Mouse (Mus musculus): ENCODE results near the gene Zic1. TPM values are rescaled to one million over a fixed set of nuclear protein-coding genes. Genes with fewer than 3 reads are reported as not detected.

Zic1 gene
- polyA plus RNA-seq, 1 experiment from 2014 or later, result 0.61 TPM

- Histone ChIP-seq H3K4me1 (peaks cover 8% of the 10 kb centered on the region), H3K9ac (no peak overlapping the region), H3K9me3 (replicated peaks) (no peaks in the 10 kb centered on the region), H3K4me2 (replicated peaks) (peak overlapping the region; percentile 51), H3K27ac (replicated peaks) (no peak overlapping the region), H3K36me3 (no peaks in the 10 kb centered on the region), H3K27me3 (peaks cover 89% of the 10 kb centered on the region), H3K4me3 (replicated peaks) (peak overlapping the region; percentile 27)
- WGBS, result under 1% methylated on average over 35 of the region's 35 CpGs
- no peak for ATAC-seq (ENCODE audit: insufficient number of reproducible peaks, low FRiP score, low TSS enrichment, low read depth)
These were observed 9.8 kb downstream of the Zic1 start for GRCm38 (mm10) chr9:91355629-91356352.

GRCm38 (mm10) chr9:91355270-91355589, 10.4 kb downstream of the Zic1 start:
- Histone ChIP-seq H3K4me2 (replicated peaks) (peak overlapping the region; percentile 51), H3K4me1 (peaks cover 8% of the 10 kb centered on the region), H3K9ac (no peak overlapping the region), H3K27ac (replicated peaks) (no peak overlapping the region), H3K27me3 (peaks cover 90% of the 10 kb centered on the region), H3K36me3 (no peaks in the 10 kb centered on the region), H3K9me3 (replicated peaks) (no peaks in the 10 kb centered on the region), H3K4me3 (replicated peaks) (peak overlapping the region; percentile 27)
- ATAC-seq (ENCODE audit: insufficient number of reproducible peaks, low FRiP score, low TSS enrichment, low read depth), result no peak
- WGBS, result 3% methylated on average over 7 of the region's 7 CpGs

GRCm38 (mm10) chr9:91354434-91355269, 11.0 kb downstream of the Zic1 start:
- Histone ChIP-seq H3K27me3 (peaks cover 91% of the 10 kb centered on the region), H3K4me3 (replicated peaks) (no peak overlapping the region), H3K9me3 (replicated peaks) (no peaks in the 10 kb centered on the region), H3K27ac (replicated peaks) (no peak overlapping the region), H3K9ac (no peak overlapping the region), H3K36me3 (no peaks in the 10 kb centered on the region), H3K4me1 (peaks cover 8% of the 10 kb centered on the region), H3K4me2 (replicated peaks) (no peak overlapping the region)
- WGBS, result 12% methylated on average over 22 of the region's 22 CpGs
- ATAC-seq (ENCODE audit: insufficient number of reproducible peaks, low FRiP score, low TSS enrichment, low read depth), result no peak

- H3K4me3 ChIP-seq (replicated peaks), result no peak overlapping the region
- H3K4me1 ChIP-seq, result peaks cover 8% of the 10 kb centered on the region
- no peak overlapping the region for H3K4me2 ChIP-seq (replicated peaks)
- peaks cover 88% of the 10 kb centered on the region for H3K27me3 ChIP-seq
- H3K9me3 ChIP-seq (replicated peaks), result no peaks in the 10 kb centered on the region
- H3K36me3 ChIP-seq, result no peaks in the 10 kb centered on the region
- 10% methylated on average over 37 of the region's 37 CpGs for WGBS
- no peak overlapping the region for H3K9ac ChIP-seq
- no peak overlapping the region for H3K27ac ChIP-seq (replicated peaks)
- ATAC-seq (ENCODE audit: insufficient number of reproducible peaks, low FRiP score, low TSS enrichment, low read depth), result no peak
These were observed 11.8 kb downstream of the Zic1 start for GRCm38 (mm10) chr9:91353551-91354433.

GRCm38 (mm10) chr9:91352786-91353185, 12.8 kb downstream of the Zic1 start:
- Histone ChIP-seq H3K9me3 (replicated peaks) (no peaks in the 10 kb centered on the region), H3K4me1 (peaks cover 8% of the 10 kb centered on the region), H3K27ac (replicated peaks) (no peak overlapping the region), H3K9ac (no peak overlapping the region), H3K27me3 (peaks cover 85% of the 10 kb centered on the region), H3K4me3 (replicated peaks) (no peak overlapping the region), H3K36me3 (no peaks in the 10 kb centered on the region), H3K4me2 (replicated peaks) (no peak overlapping the region)
- WGBS, result 6% methylated on average over 15 of the region's 15 CpGs
- no peak for ATAC-seq (ENCODE audit: insufficient number of reproducible peaks, low FRiP score, low TSS enrichment, low read depth)

GRCm38 (mm10) chr9:91351961-91352411, 13.6 kb downstream of the Zic1 start:
- Histone ChIP-seq H3K27me3 (peaks cover 82% of the 10 kb centered on the region), H3K36me3 (no peaks in the 10 kb centered on the region), H3K4me1 (peaks cover 8% of the 10 kb centered on the region), H3K4me2 (replicated peaks) (no peak overlapping the region), H3K9me3 (replicated peaks) (no peaks in the 10 kb centered on the region), H3K9ac (no peak overlapping the region), H3K27ac (replicated peaks) (no peak overlapping the region), H3K4me3 (replicated peaks) (no peak overlapping the region)
- no peak for ATAC-seq (ENCODE audit: insufficient number of reproducible peaks, low FRiP score, low TSS enrichment, low read depth)
- 5% methylated on average over 13 of the region's 13 CpGs for WGBS

- H3K4me3 ChIP-seq (replicated peaks), result no peak overlapping the region
- 4% methylated on average over 5 of the region's 5 CpGs for WGBS
- H3K4me2 ChIP-seq (replicated peaks), result no peak overlapping the region
- ATAC-seq (ENCODE audit: insufficient number of reproducible peaks, low FRiP score, low TSS enrichment, low read depth), result no peak
- H3K4me1 ChIP-seq, result peaks cover 8% of the 10 kb centered on the region
- no peak overlapping the region for H3K9ac ChIP-seq
- H3K9me3 ChIP-seq (replicated peaks), result no peaks in the 10 kb centered on the region
- H3K27ac ChIP-seq (replicated peaks), result no peak overlapping the region
- H3K27me3 ChIP-seq, result peaks cover 76% of the 10 kb centered on the region
- no peaks in the 10 kb centered on the region for H3K36me3 ChIP-seq
These were observed 14.2 kb downstream of the Zic1 start for GRCm38 (mm10) chr9:91351361-91351760.

- no peaks in the 10 kb centered on the region for H3K9me3 ChIP-seq (replicated peaks)
- H3K9ac ChIP-seq, result no peak overlapping the region
- no peaks in the 10 kb centered on the region for H3K36me3 ChIP-seq
- peaks cover 75% of the 10 kb centered on the region for H3K27me3 ChIP-seq
- H3K4me1 ChIP-seq, result peaks cover 8% of the 10 kb centered on the region
- H3K27ac ChIP-seq (replicated peaks), result no peak overlapping the region
- H3K4me3 ChIP-seq (replicated peaks), result 0 out of 2 replicates have a peak overlapping the region, but pooled peaks have one; percentile 0
- WGBS, result 3% methylated on average over 14 of the region's 14 CpGs
- ATAC-seq (ENCODE audit: insufficient number of reproducible peaks, low FRiP score, low TSS enrichment, low read depth), result no peak
- no peak overlapping the region for H3K4me2 ChIP-seq (replicated peaks)
These were observed 14.7 kb downstream of the Zic1 start for GRCm38 (mm10) chr9:91350861-91351291.

GRCm38 (mm10) chr9:91350211-91350791, 15.3 kb downstream of the Zic1 start:
- Histone ChIP-seq H3K36me3 (no peaks in the 10 kb centered on the region), H3K27me3 (peaks cover 69% of the 10 kb centered on the region), H3K4me1 (0 out of 2 replicates have a peak, but pooled peaks cover 2% of the 10 kb centered on the region), H3K27ac (replicated peaks) (no peak overlapping the region), H3K9ac (no peak overlapping the region), H3K9me3 (replicated peaks) (no peaks in the 10 kb centered on the region), H3K4me2 (replicated peaks) (no peak overlapping the region), H3K4me3 (replicated peaks) (no peak overlapping the region)
- 4% methylated on average over 16 of the region's 16 CpGs for WGBS
- ATAC-seq (ENCODE audit: insufficient number of reproducible peaks, low FRiP score, low TSS enrichment, low read depth), result no peak

- Histone ChIP-seq H3K9me3 (replicated peaks) (no peaks in the 10 kb centered on the region), H3K27me3 (peaks cover 54% of the 10 kb centered on the region), H3K36me3 (no peaks in the 10 kb centered on the region), H3K27ac (replicated peaks) (no peak overlapping the region), H3K9ac (no peak overlapping the region), H3K4me1 (no peaks in the 10 kb centered on the region), H3K4me2 (replicated peaks) (no peak overlapping the region), H3K4me3 (replicated peaks) (no peak overlapping the region)
- 44% methylated on average over 1 of the region's 1 CpGs for WGBS
- no peak for ATAC-seq (ENCODE audit: insufficient number of reproducible peaks, low FRiP score, low TSS enrichment, low read depth)
These were observed 16.9 kb downstream of the Zic1 start for GRCm38 (mm10) chr9:91348746-91349145.
